Mouse (Mus musculus): ENCODE measurements around the gene Iqgap1. TPM values are rescaled to one million over a fixed set of nuclear protein-coding genes. Genes with fewer than 3 reads are reported as not detected.

Gene Iqgap1
- polyA plus RNA-seq, 1 experiment from 2014 or later = 58.0 TPM

- Histone ChIP-seq H3K36me3 (ENCODE audit: control insufficient read depth, insufficient read depth, low read length) (peaks cover 21% of the 10 kb centered on the region), H3K4me2 (replicated peaks; ENCODE audit: low read depth) (no peak overlapping the region), H3K4me3 (ENCODE audit: low read depth, low read length) (no peak overlapping the region), H3K27ac (replicated peaks) (no peak overlapping the region), H3K4me1 (replicated peaks; ENCODE audit: control insufficient read depth, insufficient read depth) (no peaks in the 10 kb centered on the region), H3K9me3 (ENCODE audit: control insufficient read depth, low read length) (no peaks in the 10 kb centered on the region), H3K27me3 (ENCODE audit: control insufficient read depth, insufficient read depth, low read length) (no peaks in the 10 kb centered on the region), H3K9ac (ENCODE audit: low read length) (no peak overlapping the region)
- DNase-seq (ENCODE audit: low spot score) = no peak
- no peak for ATAC-seq (ENCODE audit: low FRiP score, low TSS enrichment)
- TF ChIP-seq CTCF (IDR thresholded peaks at IDR 0.05; ENCODE audit: low read depth) (no peak), EP300 (optimal IDR thresholded peaks at IDR 0.05) (no peak)
- 67% methylated on average over 8 of the region's 8 CpGs for WGBS
Observed at GRCm38 (mm10) chr7:80711496-80711895, 114.3 kb downstream of the Iqgap1 start.

- WGBS = 94% methylated on average over 7 of the region's 7 CpGs
- Histone ChIP-seq H3K4me1 (replicated peaks; ENCODE audit: control insufficient read depth, insufficient read depth) (no peaks in the 10 kb centered on the region), H3K27ac (replicated peaks) (no peak overlapping the region), H3K27me3 (ENCODE audit: control insufficient read depth, insufficient read depth, low read length) (no peaks in the 10 kb centered on the region), H3K4me3 (ENCODE audit: low read depth, low read length) (no peak overlapping the region), H3K9me3 (ENCODE audit: control insufficient read depth, low read length) (no peaks in the 10 kb centered on the region), H3K9ac (ENCODE audit: low read length) (no peak overlapping the region), H3K36me3 (ENCODE audit: control insufficient read depth, insufficient read depth, low read length) (peaks cover 13% of the 10 kb centered on the region), H3K4me2 (replicated peaks; ENCODE audit: low read depth) (no peak overlapping the region)
- TF ChIP-seq CTCF (IDR thresholded peaks at IDR 0.05; ENCODE audit: low read depth) (no peak), EP300 (optimal IDR thresholded peaks at IDR 0.05) (no peak)
- ATAC-seq (ENCODE audit: low FRiP score, low TSS enrichment) = peak; percentile 53; the same call in 1 of the 2 replicates
- no peak for DNase-seq (ENCODE audit: low spot score)
Observed at GRCm38 (mm10) chr7:80710333-80710732, 115.4 kb downstream of the Iqgap1 start.

GRCm38 (mm10) chr7:80704066-80704465, 121.7 kb downstream of the Iqgap1 start:
- no peak overlapping the region for H3K4me2 ChIP-seq (replicated peaks; ENCODE audit: low read depth)
- TF ChIP-seq CTCF (IDR thresholded peaks at IDR 0.05; ENCODE audit: low read depth) (no peak), EP300 (optimal IDR thresholded peaks at IDR 0.05) (no peak)

GRCm38 (mm10) chr7:80702510-80702909, 123.3 kb downstream of the Iqgap1 start:
- no peaks in the 10 kb centered on the region for H3K4me1 ChIP-seq (replicated peaks; ENCODE audit: control insufficient read depth, insufficient read depth)
- H3K36me3 ChIP-seq (ENCODE audit: control insufficient read depth, insufficient read depth, low read length) = no peaks in the 10 kb centered on the region
- peak; percentile 10; the same call in 1 of the 2 replicates for TF ChIP-seq CTCF (IDR thresholded peaks at IDR 0.05; ENCODE audit: low read depth)
- TF ChIP-seq EP300 (optimal IDR thresholded peaks at IDR 0.05) = no peak
- H3K9ac ChIP-seq (ENCODE audit: low read length) = no peak overlapping the region
- H3K27ac ChIP-seq (replicated peaks) = no peak overlapping the region
- H3K4me3 ChIP-seq (ENCODE audit: low read depth, low read length) = no peak overlapping the region
- ATAC-seq (ENCODE audit: low FRiP score, low TSS enrichment) (peak; percentile 24; the same call in 1 of the 2 replicates), DNase-seq (ENCODE audit: low spot score) (no peak)
- H3K27me3 ChIP-seq (ENCODE audit: control insufficient read depth, insufficient read depth, low read length) = no peaks in the 10 kb centered on the region
- H3K9me3 ChIP-seq (ENCODE audit: control insufficient read depth, low read length) = no peaks in the 10 kb centered on the region
- no peak overlapping the region for H3K4me2 ChIP-seq (replicated peaks; ENCODE audit: low read depth)
- 67% methylated on average over 6 of the region's 6 CpGs for WGBS

More at GRCm38 (mm10) chr7:80704066-80704465, 121.7 kb downstream of the Iqgap1 start:
- no peaks in the 10 kb centered on the region for H3K9me3 ChIP-seq (ENCODE audit: control insufficient read depth, low read length)
- no peak for DNase-seq (ENCODE audit: low spot score)
- no peak for ATAC-seq (ENCODE audit: low FRiP score, low TSS enrichment)
- no peaks in the 10 kb centered on the region for H3K36me3 ChIP-seq (ENCODE audit: control insufficient read depth, insufficient read depth, low read length)
- 73% methylated on average over 4 of the region's 4 CpGs for WGBS
- H3K4me3 ChIP-seq (ENCODE audit: low read depth, low read length) = no peak overlapping the region
- no peaks in the 10 kb centered on the region for H3K27me3 ChIP-seq (ENCODE audit: control insufficient read depth, insufficient read depth, low read length)
- no peaks in the 10 kb centered on the region for H3K4me1 ChIP-seq (replicated peaks; ENCODE audit: control insufficient read depth, insufficient read depth)
- no peak overlapping the region for H3K9ac ChIP-seq (ENCODE audit: low read length)
- no peak overlapping the region for H3K27ac ChIP-seq (replicated peaks)

- H3K36me3 ChIP-seq (ENCODE audit: control insufficient read depth, insufficient read depth, low read length) = no peaks in the 10 kb centered on the region
- H3K27me3 ChIP-seq (ENCODE audit: control insufficient read depth, insufficient read depth, low read length) = no peaks in the 10 kb centered on the region
- no peak overlapping the region for H3K9ac ChIP-seq (ENCODE audit: low read length)
- DNase-seq (ENCODE audit: low spot score) (no peak), ATAC-seq (ENCODE audit: low FRiP score, low TSS enrichment) (no peak)
- no peaks in the 10 kb centered on the region for H3K4me1 ChIP-seq (replicated peaks; ENCODE audit: control insufficient read depth, insufficient read depth)
- WGBS = 67% methylated on average over 8 of the region's 8 CpGs
- TF ChIP-seq CTCF (IDR thresholded peaks at IDR 0.05; ENCODE audit: low read depth) (no peak), EP300 (optimal IDR thresholded peaks at IDR 0.05) (no peak)
- H3K9me3 ChIP-seq (ENCODE audit: control insufficient read depth, low read length) = no peaks in the 10 kb centered on the region
- no peak overlapping the region for H3K27ac ChIP-seq (replicated peaks)
- no peak overlapping the region for H3K4me2 ChIP-seq (replicated peaks; ENCODE audit: low read depth)
- H3K4me3 ChIP-seq (ENCODE audit: low read depth, low read length) = no peak overlapping the region
Observed at GRCm38 (mm10) chr7:80699709-80700108, 126.1 kb downstream of the Iqgap1 start.

GRCm38 (mm10) chr7:80698940-80699339, 126.8 kb downstream of the Iqgap1 start:
- no peak for TF ChIP-seq CTCF (IDR thresholded peaks at IDR 0.05; ENCODE audit: low read depth)
- TF ChIP-seq EP300 (optimal IDR thresholded peaks at IDR 0.05) = no peak
- H3K9me3 ChIP-seq (ENCODE audit: control insufficient read depth, low read length) = no peaks in the 10 kb centered on the region
- H3K4me3 ChIP-seq (ENCODE audit: low read depth, low read length) = no peak overlapping the region
- H3K4me2 ChIP-seq (replicated peaks; ENCODE audit: low read depth) = no peak overlapping the region
- H3K4me1 ChIP-seq (replicated peaks; ENCODE audit: control insufficient read depth, insufficient read depth) = no peaks in the 10 kb centered on the region
- ATAC-seq (ENCODE audit: low FRiP score, low TSS enrichment) (no peak), DNase-seq (ENCODE audit: low spot score) (no peak)
- no peak overlapping the region for H3K27ac ChIP-seq (replicated peaks)
- WGBS = 73% methylated on average over 3 of the region's 3 CpGs
- no peak overlapping the region for H3K9ac ChIP-seq (ENCODE audit: low read length)
- H3K27me3 ChIP-seq (ENCODE audit: control insufficient read depth, insufficient read depth, low read length) = no peaks in the 10 kb centered on the region
- H3K36me3 ChIP-seq (ENCODE audit: control insufficient read depth, insufficient read depth, low read length) = no peaks in the 10 kb centered on the region

Data from stomach, postnatal 0 days (tissue).